Mouse (Mus musculus): ENCODE measurements around the gene Gtf3c6.
A peak's percentile ranks its signal among the peaks of the same experiment; 100 is the strongest.
"Not testable (repeated sequence)": the region's sequence is repeated elsewhere in the genome, so short reads cannot be mapped to it uniquely, and the experiment has no call there.

Gtf3c6 gene

GRCm38 (mm10) chr10:40257414-40258255, at the start of gene Gtf3c6:
Gtf3c6 (minus strand) TSS chr10:40258108.
- peak; percentile 83 for DNase-seq (ENCODE audit: extremely low spot score, low read depth, low spot score)

- no peak for DNase-seq (ENCODE audit: extremely low spot score, low read depth, low spot score)
Observed at GRCm38 (mm10) chr10:40305989-40306388, 48.1 kb upstream of the Gtf3c6 start.

GRCm38 (mm10) chr10:40302140-40302985, 44.5 kb upstream of the Gtf3c6 start, which contains the start of gene Amd1:
Amd1 (minus strand) TSS chr10:40302186.
- peak; percentile 96 for DNase-seq (ENCODE audit: extremely low spot score, low read depth, low spot score)

GRCm38 (mm10) chr10:40301181-40302075, 43.5 kb upstream of the Gtf3c6 start:
- not testable (repeated sequence) for DNase-seq (ENCODE audit: extremely low spot score, low read depth, low spot score)

GRCm38 (mm10) chr10:40300648-40301171, 42.8 kb upstream of the Gtf3c6 start:
- DNase-seq (ENCODE audit: extremely low spot score, low read depth, low spot score), result peak; percentile 52

GRCm38 (mm10) chr10:40292640-40293039, 34.7 kb upstream of the Gtf3c6 start:
- DNase-seq (ENCODE audit: extremely low spot score, low read depth, low spot score), result no peak

GRCm38 (mm10) chr10:40286767-40287166, 28.9 kb upstream of the Gtf3c6 start:
- no peak for DNase-seq (ENCODE audit: extremely low spot score, low read depth, low spot score)

- DNase-seq (ENCODE audit: extremely low spot score, low read depth, low spot score), result no peak
Observed at GRCm38 (mm10) chr10:40285571-40285970, 27.7 kb upstream of the Gtf3c6 start.

- DNase-seq (ENCODE audit: extremely low spot score, low read depth, low spot score), result no peak
Observed at GRCm38 (mm10) chr10:40284997-40285396, 27.1 kb upstream of the Gtf3c6 start.

GRCm38 (mm10) chr10:40284179-40284831, 26.4 kb upstream of the Gtf3c6 start:
- DNase-seq (ENCODE audit: extremely low spot score, low read depth, low spot score), result no peak

GRCm38 (mm10) chr10:40283636-40284035, 25.7 kb upstream of the Gtf3c6 start:
- no peak for DNase-seq (ENCODE audit: extremely low spot score, low read depth, low spot score)

- DNase-seq (ENCODE audit: extremely low spot score, low read depth, low spot score), result no peak
Observed at GRCm38 (mm10) chr10:40281565-40281964, 23.7 kb upstream of the Gtf3c6 start.

- DNase-seq (ENCODE audit: extremely low spot score, low read depth, low spot score), result no peak
Observed at GRCm38 (mm10) chr10:40278317-40278716, 20.4 kb upstream of the Gtf3c6 start.

- DNase-seq (ENCODE audit: extremely low spot score, low read depth, low spot score), result no peak
Observed at GRCm38 (mm10) chr10:40275991-40276390, 18.1 kb upstream of the Gtf3c6 start.

- no peak for DNase-seq (ENCODE audit: extremely low spot score, low read depth, low spot score)
Observed at GRCm38 (mm10) chr10:40273938-40274337, 16.0 kb upstream of the Gtf3c6 start.

GRCm38 (mm10) chr10:40271216-40271615, 13.3 kb upstream of the Gtf3c6 start:
- DNase-seq (ENCODE audit: extremely low spot score, low read depth, low spot score), result no peak

- DNase-seq (ENCODE audit: extremely low spot score, low read depth, low spot score), result no peak
Observed at GRCm38 (mm10) chr10:40264920-40265319, 7.0 kb upstream of the Gtf3c6 start.

- no peak for DNase-seq (ENCODE audit: extremely low spot score, low read depth, low spot score)
Observed at GRCm38 (mm10) chr10:40263691-40264090, 5.8 kb upstream of the Gtf3c6 start.

GRCm38 (mm10) chr10:40262200-40262599, 4.3 kb upstream of the Gtf3c6 start:
- no peak for DNase-seq (ENCODE audit: extremely low spot score, low read depth, low spot score)

- DNase-seq (ENCODE audit: extremely low spot score, low read depth, low spot score), result no peak
Observed at GRCm38 (mm10) chr10:40260305-40260704, 2.4 kb upstream of the Gtf3c6 start.

All from hindlimb bud, embryonic 11.5 days (tissue).